Mouse (Mus musculus) neural tube, embryonic 12.5 days (tissue): ENCODE measurements at regions not wholly inside any gene's neighbourhood (a gene's known extent, or its start where the extent isn't known, plus 50 kb on each side); places are given as distances from the start of the nearest gene placed in this dataset.
A peak's percentile ranks its signal among the peaks of the same experiment; 100 is the strongest.

Source experiments
- ATAC-seq: fragments of 200-750 bp; cut with Nextera tagmentation; 2 replicates; pipeline ENCODE4 v1.8.0; 2017; ENCODE audit warnings: low read depth, mild to moderate bottlenecking, moderate TSS enrichment, moderate library complexity; ENCODE audit not compliant: low FRiP score
- H3K27ac ChIP-seq: fragments of 300-500 bp; sonication (generic); 2 replicates; pipeline ENCODE4 v1.5.1; 2016
- H3K27me3 ChIP-seq: fragments of 300-500 bp; sonication (generic); replicated peaks from 2 replicates; pipeline ENCODE4 v1.6.1; 2016; ENCODE audit warnings: mild to moderate bottlenecking
- H3K36me3 ChIP-seq: fragments of 300-500 bp; sonication (generic); 2 replicates; pipeline ENCODE4 v1.6.1; 2016; ENCODE audit warnings: mild to moderate bottlenecking
- H3K4me1 ChIP-seq: fragments of 300-500 bp; sonication (generic); 2 replicates; pipeline ENCODE4 v1.6.1; 2016
- H3K4me2 ChIP-seq: fragments of 300-500 bp; sonication (generic); replicated peaks from 2 replicates; pipeline ENCODE4 v1.6.1; 2016; ENCODE audit warnings: mild to moderate bottlenecking
- H3K4me3 ChIP-seq: fragments of 300-500 bp; sonication (generic); 2 replicates; pipeline ENCODE4 v1.5.1; 2016
- H3K9ac ChIP-seq: fragments of 300-500 bp; sonication (generic); 2 replicates; pipeline ENCODE4 v1.6.1; 2016; ENCODE audit warnings: mild to moderate bottlenecking
- H3K9me3 ChIP-seq: fragments of 300-500 bp; sonication (generic); 2 replicates; pipeline ENCODE4 v1.6.1; 2016; ENCODE audit warnings: mild to moderate bottlenecking
- WGBS: fragments of 180-500 bp; shearing (Covaris S2); methylation state at CpG from one replicate; pipeline ENCODE4 v1.1.7; 2016; 5-methylcytosine and 5-hydroxymethylcytosine counted together

GRCm38 (mm10) chr9:102782926-102783850 lies 51.5 kb upstream of the Ryk start:
- WGBS = 79% methylated on average over 25 of the region's 25 CpGs
- no peak overlapping the region for H3K4me3 ChIP-seq
- no peak for ATAC-seq

DNA sequence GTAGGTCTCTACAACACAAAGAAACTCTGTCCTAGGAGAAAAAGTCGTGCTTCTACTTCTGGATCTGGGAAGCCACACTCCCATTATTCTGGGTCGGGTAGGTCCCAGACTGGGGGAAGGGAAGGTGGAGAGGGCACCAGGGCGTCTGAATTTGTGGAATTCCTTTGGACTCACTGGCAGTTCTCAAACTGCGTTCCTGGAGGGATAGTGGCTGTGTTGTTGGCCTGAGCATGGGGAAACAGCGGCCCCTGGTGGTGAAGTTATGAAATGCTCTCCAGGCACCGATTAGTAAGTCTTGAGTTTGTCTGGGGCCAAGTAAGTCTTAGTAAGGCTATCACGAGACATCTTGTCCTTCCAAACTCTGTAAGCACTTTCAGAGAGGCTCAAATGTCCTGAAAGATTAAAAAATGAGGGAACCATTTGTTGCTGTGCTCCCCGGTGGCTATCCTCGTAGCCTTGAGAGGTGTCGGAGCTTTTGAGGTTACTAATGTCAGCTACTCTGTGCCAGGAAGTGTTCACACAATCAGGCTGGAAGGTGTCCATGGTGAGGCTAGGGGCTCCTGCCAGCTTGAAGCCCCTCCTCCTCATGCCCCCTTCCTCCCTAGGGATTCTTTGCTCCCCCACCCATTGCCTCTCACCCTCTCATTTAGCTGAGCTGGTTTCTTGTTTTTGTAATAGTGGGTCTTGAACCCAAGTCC lies 50.2 kb upstream of the Ryk start:
- no peaks in the 10 kb centered on the region for H3K36me3 ChIP-seq
- H3K4me2 ChIP-seq = no peak overlapping the region
- no peaks in the 10 kb centered on the region for H3K9me3 ChIP-seq
- ATAC-seq = peak; percentile 33; the same call in 1 of the 2 replicates
- 15% methylated on average over 10 of the region's 10 CpGs for WGBS
- no peak overlapping the region for H3K27ac ChIP-seq
- peaks cover 11% of the 10 kb centered on the region for H3K4me1 ChIP-seq
- H3K4me3 ChIP-seq = no peak overlapping the region
- H3K9ac ChIP-seq = no peak overlapping the region
- H3K27me3 ChIP-seq = no peaks in the 10 kb centered on the region

More at GRCm38 (mm10) chr9:102782926-102783850, 51.5 kb upstream of the Ryk start:
- no peaks in the 10 kb centered on the region for H3K36me3 ChIP-seq
- H3K9me3 ChIP-seq = no peaks in the 10 kb centered on the region
- no peaks in the 10 kb centered on the region for H3K27me3 ChIP-seq
- H3K4me2 ChIP-seq = no peak overlapping the region
- H3K4me1 ChIP-seq = peaks cover 15% of the 10 kb centered on the region
- H3K27ac ChIP-seq = no peak overlapping the region
- no peak overlapping the region for H3K9ac ChIP-seq
